Mouse (Mus musculus) urinary bladder, postnatal 36 days (tissue): ENCODE measurements at regions not wholly inside any gene's neighbourhood (a gene's known extent, or its start where the extent isn't known, plus 50 kb on each side); places are given as distances from the start of the nearest gene placed in this dataset.
A peak's percentile ranks its signal among the peaks of the same experiment; 100 is the strongest.

Experiments
- DNase-seq, 2 experiments: peaks; one replicate each; pipeline ENCODE4 v3.0.0; 2022; ENCODE audit warnings: low spot score in 2 of 2, mixed read lengths in 1 of 2

GRCm38 (mm10) chr2:137827814-137828374 lies 428.5 kb upstream of the Btbd3 start:
- no peak for DNase-seq

- no peak for DNase-seq
Observed at GRCm38 (mm10) chr2:137821344-137821916, 434.9 kb upstream of the Btbd3 start.

GRCm38 (mm10) chr2:137814945-137815344 lies 441.4 kb upstream of the Btbd3 start:
- DNase-seq: no peak

- DNase-seq: no peak
Observed at GRCm38 (mm10) chr2:137808401-137809230, 447.7 kb upstream of the Btbd3 start.

GRCm38 (mm10) chr2:137807594-137808295 lies 448.6 kb upstream of the Btbd3 start:
- peak in 1 of 2 experiments; percentile 19 for DNase-seq

GRCm38 (mm10) chr2:137794841-137795240 lies 461.5 kb upstream of the Btbd3 start:
- DNase-seq: no peak

- no peak for DNase-seq
Observed at GRCm38 (mm10) chr2:137784091-137784490, 472.3 kb upstream of the Btbd3 start.

- DNase-seq: no peak
Observed at GRCm38 (mm10) chr2:137777430-137777829, 478.9 kb upstream of the Btbd3 start.

GRCm38 (mm10) chr2:137764785-137765184 lies 491.6 kb upstream of the Btbd3 start:
- no peak for DNase-seq

- no peak for DNase-seq
Observed at GRCm38 (mm10) chr2:137759455-137759854, 496.9 kb upstream of the Btbd3 start.

- DNase-seq: no peak
Observed at GRCm38 (mm10) chr2:137758389-137758788, 498.0 kb upstream of the Btbd3 start.

- DNase-seq: no peak
Observed at GRCm38 (mm10) chr2:137757231-137758212, 498.8 kb upstream of the Btbd3 start.

GRCm38 (mm10) chr2:137756220-137756619 lies 500.1 kb upstream of the Btbd3 start:
- DNase-seq: no peak

GRCm38 (mm10) chr2:137754481-137754880 lies 501.9 kb upstream of the Btbd3 start:
- no peak for DNase-seq

GRCm38 (mm10) chr2:137732410-137732809 lies 524.0 kb upstream of the Btbd3 start:
- peak in 1 of 2 experiments; percentile 13 for DNase-seq

GRCm38 (mm10) chr2:137730472-137730931 lies 525.9 kb upstream of the Btbd3 start:
- no peak for DNase-seq

GRCm38 (mm10) chr2:137729871-137730270 lies 526.5 kb upstream of the Btbd3 start:
- DNase-seq: no peak

- no peak for DNase-seq
Observed at GRCm38 (mm10) chr2:137729207-137729606, 527.2 kb upstream of the Btbd3 start.

- no peak for DNase-seq
Observed at GRCm38 (mm10) chr2:137723651-137724050, 532.7 kb upstream of the Btbd3 start.

- peak in 1 of 2 experiments; percentile 3 for DNase-seq
Observed at GRCm38 (mm10) chr2:137721767-137722424, 534.5 kb upstream of the Btbd3 start.
